Mouse (Mus musculus): ENCODE measurements around the gene Sh3pxd2a. TPM values are rescaled to one million over a fixed set of nuclear protein-coding genes. Genes with fewer than 3 reads are reported as not detected.

The Sh3pxd2a gene
- polyA plus RNA-seq, 1 experiment from 2014 or later, result 2.6 TPM

GRCm38 (mm10) chr19:47458504-47459161 lies 5.6 kb downstream of the Sh3pxd2a start:
- no peak for DNase-seq (ENCODE audit: low spot score)

DNA sequence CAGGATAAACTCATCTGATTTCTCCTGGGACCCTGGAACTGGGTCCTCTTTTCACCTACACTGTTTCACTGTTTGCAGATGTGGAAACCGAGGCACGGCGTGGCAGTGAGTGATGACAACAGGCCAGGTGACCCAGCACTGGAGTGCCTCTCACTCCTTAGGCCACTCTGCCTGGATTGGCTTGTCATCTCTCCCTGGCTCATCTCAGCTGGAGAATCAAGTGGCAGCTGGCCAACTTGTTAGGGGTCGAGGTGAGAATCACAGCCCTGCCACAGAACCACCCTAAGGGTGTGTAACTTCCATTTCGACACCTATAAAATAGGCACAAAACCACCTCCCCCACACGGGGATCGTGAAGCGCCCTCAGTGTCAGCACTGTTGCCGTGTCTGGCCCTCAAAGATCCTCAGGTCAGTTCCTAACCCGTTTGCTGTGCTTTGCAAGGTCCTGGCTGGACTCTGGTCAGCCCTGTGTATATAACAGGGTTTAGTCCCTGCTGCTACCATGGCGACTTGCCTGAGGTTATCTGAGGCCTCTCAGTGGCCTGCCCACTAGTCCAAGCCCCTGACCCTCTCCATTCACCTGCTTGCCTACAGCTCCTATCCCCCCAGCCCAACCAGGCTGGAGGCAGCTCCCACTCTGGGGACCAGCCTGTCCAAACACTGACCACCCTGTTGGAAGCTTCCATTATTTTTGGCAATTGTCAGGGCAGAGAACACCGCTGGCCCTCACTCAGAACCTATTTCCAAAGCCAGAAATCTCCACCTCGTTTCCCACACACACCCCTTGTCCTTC lies 6.3 kb downstream of the Sh3pxd2a start:
- no peak for DNase-seq (ENCODE audit: low spot score)

DNA sequence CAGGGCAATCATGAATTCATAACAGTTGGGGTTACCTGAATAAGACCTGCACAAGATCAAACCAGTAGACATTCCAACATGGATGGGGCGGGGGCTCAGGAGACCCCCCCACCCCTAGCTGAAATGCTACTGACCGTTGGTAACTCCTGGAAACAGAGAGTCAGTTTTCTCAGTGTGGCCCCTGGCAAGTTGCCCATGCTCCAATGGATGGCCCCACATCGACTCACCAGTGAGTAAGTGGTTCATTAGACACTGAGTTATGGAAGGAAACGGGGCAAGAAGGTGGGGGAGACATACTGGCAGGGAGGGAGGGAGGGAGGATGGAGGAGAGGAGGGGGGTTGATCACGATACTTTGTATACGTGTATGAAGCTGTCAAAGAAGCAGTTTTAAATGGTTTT lies 8.2 kb downstream of the Sh3pxd2a start:
- DNase-seq (ENCODE audit: low spot score), result no peak

DNA sequence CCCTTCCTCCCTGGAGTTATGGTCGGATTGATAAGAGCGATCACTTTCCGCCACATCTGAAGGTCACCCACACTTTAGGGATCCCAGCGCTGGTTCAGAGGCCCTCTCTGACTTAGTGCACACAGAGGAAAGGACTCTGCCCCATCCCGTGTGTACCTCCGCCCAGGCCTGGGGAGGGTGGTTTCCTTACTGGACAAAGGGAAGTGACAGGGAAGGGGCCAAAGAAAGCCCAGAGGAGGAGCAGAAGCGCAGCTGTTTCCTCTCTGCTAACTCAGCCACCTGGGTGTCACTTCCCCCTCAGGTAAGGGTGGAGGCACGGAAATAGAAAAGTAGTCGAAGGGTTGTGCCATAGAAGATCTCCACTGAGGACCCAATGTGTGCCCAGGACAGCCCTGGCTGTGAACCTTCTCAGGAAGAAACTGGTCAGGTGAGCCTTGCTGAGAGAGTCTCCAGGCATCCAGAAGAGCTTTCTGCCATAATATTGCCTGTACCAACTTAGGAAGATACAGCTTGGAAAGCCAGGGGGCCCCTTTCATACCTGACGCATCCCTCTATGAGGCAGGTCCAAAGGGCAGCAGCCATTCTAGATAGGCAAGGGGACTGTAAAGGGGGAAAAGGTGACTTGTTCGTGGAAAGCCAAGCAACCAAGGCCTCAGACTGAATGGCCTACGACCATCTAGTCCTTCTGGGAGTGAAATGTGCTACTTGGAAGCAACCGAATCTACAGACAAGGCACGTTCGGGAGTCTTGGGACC lies 9.0 kb downstream of the Sh3pxd2a start:
- DNase-seq (ENCODE audit: low spot score), result no peak

DNA sequence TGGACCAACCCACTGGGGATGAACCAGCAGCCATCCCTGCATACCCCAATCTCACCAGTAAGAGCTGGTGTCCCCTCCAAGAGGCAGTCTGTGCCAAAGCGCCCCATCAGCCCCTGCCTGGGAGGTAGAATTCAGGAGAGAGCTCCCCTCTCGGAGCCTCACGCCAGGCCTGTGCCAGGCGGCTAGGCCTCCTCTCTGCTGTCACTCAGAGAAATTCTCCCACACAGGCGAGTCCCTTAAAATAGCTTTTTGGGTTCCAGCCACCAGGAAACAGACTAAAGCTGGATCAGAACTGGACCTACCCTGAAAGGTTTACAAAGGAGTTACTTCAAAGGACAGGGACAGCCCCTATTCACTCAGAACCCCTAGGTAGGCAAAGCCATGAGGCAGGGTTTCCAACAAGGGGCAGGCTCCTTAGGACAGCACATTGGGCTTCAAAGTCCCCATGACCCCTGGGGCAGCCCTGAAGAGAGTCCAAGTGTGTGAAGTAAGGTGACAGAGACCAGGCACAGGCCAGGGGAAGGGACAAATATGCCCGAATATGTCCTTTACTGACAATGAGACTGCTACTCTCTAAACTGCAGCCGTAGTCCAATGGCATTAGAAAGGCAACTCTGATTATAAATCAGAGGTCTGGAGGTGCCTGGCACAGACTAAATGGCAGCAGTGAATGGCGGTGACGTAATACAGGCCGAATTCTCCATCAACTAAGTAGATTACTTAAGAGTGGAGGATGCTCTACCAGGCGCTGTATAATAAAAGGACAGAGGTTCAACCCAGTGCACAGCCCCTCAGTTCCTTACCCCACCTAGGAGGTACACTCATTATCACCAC lies 9.8 kb downstream of the Sh3pxd2a start:
- DNase-seq (ENCODE audit: low spot score), result no peak

DNA sequence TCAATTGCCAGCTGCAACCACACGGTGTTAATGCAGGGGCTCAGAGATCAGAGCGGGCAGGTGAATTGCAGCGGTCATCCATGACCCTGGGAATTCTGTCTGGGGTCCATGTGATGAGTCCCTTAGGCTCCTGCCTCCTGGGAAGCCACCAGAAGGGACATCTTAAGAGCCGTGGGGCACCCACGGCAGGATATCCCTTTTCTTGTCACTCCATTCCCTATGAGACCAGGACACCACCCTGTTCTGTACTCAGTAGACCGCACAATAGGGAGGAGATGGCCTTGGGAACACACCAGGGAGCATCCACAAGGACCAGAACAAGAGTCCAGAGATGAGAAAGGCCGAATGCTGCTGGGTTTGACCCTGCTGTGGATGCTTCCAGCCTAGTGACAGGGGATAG lies 10.8 kb downstream of the Sh3pxd2a start:
- DNase-seq (ENCODE audit: low spot score), result no peak

DNA sequence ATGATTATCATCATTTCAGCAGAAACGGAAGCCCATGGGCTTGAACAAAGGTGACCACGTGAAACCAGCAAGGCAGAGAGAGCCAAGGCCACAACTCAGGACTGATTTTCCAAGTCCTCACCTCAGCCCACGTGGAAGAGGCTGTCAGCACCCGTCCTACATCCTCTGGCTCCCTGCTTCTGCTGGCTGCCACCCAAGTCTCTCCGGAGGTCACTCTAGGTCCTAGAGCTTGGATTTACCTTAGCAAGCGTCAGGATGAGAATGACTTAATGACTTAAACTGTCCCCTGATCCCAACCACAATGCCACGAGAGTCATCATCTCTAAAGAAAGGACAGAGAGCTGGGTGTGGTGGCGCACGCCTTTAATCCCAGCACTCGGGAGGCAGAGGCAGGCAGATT lies 11.5 kb downstream of the Sh3pxd2a start:
- no peak for DNase-seq (ENCODE audit: low spot score)

- no peak for DNase-seq (ENCODE audit: low spot score)
Measured at GRCm38 (mm10) chr19:47452211-47452610, 12.0 kb downstream of the Sh3pxd2a start.

DNA sequence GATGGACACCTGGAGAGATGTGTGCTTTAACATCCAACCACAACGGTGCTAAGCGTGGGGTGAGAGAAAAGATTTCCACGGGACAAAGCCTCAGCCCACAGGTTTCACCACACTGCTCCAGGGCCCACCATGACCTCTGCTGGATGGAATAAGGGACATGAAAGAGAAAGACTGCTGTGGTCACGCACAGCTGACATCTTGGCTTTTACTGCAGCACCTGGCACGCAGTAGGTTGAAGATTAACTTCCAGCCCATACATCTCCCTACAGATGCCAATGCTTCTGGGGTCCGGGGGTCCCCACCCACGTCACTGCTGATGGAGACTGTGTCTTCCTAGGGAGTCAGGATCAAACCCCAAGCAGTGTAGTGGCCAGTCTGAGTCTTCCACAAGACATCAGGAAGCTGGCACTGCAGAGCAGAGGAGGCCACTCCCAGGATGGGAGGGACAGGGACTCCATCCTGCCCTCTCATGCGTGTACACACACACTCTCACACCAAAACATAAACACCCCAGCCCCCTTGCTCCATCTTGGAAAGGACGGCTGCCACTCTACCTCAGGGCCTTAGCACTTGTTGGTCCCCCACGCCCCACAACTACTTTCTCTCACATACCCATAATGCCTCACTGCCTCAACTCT lies 12.6 kb downstream of the Sh3pxd2a start:
- DNase-seq (ENCODE audit: low spot score), result peak; percentile 47

GRCm38 (mm10) chr19:47450261-47451137 lies 13.7 kb downstream of the Sh3pxd2a start:
- peak; percentile 43 for DNase-seq (ENCODE audit: low spot score)

DNA sequence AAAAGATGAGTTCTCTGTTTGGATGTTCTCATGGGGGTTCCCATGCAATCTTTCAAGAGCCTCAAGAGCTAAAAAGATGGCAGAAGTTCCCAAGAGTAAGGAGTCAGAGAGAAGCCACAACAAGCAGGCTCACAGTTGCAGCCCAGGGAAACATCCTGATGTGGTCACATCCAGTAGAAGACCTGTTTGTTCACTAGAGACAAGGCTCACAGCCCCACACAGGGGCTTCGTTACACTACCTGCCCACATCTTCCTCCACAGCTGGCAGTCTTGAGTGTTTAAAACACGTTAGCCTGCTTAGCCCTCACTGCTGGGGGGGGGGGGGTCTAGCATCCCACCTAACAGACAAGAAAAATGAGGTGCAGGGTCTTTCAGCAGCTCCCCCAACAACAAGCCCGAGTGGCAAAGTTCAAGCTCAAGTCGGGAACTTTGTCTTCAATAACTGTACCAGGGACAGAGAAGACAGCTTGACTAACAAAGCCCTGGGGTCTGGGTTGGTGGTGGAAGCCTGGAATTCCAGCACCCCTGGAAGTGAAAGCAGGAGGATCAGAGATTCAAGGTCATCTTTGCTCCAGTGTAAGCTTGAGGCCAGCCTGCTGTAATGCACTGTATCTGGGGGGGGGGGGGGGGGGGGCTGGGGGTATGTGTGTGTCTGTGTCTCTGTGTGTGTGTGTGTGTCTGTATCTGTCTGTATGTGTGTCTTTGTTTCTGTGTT lies 14.5 kb downstream of the Sh3pxd2a start:
- DNase-seq (ENCODE audit: low spot score), result peak; percentile 62

DNA sequence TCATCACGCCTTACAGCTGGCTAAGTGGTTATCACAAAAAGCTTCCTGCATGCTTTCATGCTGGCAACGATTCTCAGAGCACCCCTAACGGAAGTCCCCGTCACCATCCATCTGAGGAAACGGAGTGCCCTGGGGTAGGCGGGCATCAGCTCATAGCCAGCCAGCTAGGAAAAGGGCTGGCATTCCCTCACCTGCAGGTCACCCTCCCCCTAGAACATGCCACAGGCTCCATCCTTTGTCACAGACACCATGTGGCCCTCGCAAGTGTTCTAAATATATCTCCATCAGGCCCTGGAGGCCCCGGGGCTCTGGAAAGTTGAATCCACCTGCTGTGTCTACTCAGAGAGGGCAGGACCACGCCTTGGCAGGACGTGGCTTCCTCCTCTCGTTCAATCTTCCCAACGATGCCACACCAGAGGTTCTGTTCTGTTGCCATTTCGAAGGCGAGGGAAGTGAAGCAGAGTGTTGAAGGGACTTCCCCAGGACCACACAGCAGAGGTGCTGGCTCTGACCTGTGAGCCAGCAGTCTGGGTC lies 15.5 kb downstream of the Sh3pxd2a start:
- DNase-seq (ENCODE audit: low spot score), result peak; percentile 84

- peak; percentile 81 for DNase-seq (ENCODE audit: low spot score)
Measured at GRCm38 (mm10) chr19:47446841-47447365, 17.3 kb downstream of the Sh3pxd2a start.

DNA sequence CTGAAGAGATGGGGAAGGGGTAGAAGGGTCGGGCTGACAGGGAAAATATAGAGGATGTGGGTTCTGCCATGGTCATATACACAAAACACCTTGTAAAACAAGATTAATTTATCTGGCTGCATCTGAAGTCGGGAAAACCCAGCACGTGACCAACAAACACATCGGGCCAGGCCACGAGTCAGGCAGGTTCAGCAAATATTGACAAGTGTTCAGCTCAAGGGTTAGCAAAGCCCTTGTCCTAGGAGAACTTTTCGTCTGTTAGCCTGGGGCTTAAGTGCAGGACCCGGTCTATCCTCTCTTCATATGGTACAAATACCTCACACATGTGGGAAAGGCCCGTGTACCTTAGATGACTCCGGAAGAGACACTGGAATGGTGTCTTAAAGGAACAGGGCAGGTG lies 18.1 kb downstream of the Sh3pxd2a start:
- DNase-seq (ENCODE audit: low spot score), result no peak

GRCm38 (mm10) chr19:47445726-47446125 lies 18.5 kb downstream of the Sh3pxd2a start:
- no peak for DNase-seq (ENCODE audit: low spot score)

GRCm38 (mm10) chr19:47444488-47444887 lies 19.7 kb downstream of the Sh3pxd2a start:
- no peak for DNase-seq (ENCODE audit: low spot score)

- DNase-seq (ENCODE audit: low spot score), result no peak
Measured at GRCm38 (mm10) chr19:47442294-47442627, 21.9 kb downstream of the Sh3pxd2a start.

- peak; percentile 66 for DNase-seq (ENCODE audit: low spot score)
Measured at GRCm38 (mm10) chr19:47441541-47442293, 22.5 kb downstream of the Sh3pxd2a start.

Measured in thymus, postnatal 0 days (tissue).